Mouse (Mus musculus): Measurements from ENCODE around the gene Gm12117. TPM values are rescaled to one million over a fixed set of nuclear protein-coding genes. Genes with fewer than 3 reads are reported as not detected.

The Gm12117 gene
- total RNA-seq (2021) = not detected

DNA sequence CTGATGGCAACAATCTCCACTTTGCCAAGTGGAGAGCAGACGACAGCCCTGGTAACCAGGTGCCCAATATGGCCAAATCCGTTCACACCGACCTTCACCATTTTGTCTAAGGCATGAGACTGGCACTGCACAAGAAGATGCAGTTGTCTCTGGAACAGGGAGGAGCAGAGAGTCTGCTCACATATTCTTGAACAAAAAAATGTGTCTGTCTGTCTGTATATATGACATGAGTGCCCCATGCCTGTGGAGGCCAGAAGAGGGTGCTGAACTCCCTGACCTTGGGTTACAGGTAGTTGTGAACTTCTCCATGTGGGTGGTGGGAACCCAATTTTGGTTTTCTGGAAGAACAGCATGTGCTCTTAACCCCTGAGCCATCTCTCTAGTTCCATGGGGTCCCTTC, at the start of gene Gm12117:
Gene Gm12117 (minus strand): TSS at position 101 of the 400 bp plus-strand sequence.
- intact Hi-C loops (cut with DNase I) = no loop called here

DNA sequence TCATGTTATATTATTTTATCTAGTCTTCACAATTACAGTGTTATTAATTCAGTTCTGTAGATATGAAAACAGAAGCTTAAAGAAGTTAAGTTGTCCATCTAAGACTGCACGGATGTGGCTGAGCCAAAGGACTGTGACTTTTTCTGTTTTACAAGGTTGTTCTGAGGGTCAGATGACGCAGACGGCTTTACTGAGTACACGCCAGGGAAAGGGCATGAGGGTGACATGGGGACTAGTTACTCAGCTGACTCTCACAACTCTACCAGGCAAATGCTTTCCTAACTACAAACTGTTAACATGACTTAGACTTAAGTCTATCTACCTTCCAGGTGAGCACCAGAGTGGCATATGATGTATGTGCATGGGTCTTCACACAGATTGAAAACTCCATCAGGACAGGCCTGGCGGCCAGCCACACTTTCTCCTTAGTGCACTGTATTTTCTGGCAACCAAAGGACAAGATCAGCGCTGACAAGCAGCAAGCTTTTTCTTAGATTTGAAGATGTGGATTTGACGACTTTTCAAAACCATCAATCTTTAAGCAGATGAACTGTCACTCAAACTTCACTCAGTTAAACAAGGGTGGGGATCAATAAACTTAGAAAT, 42.6 kb upstream of the Gm12117 start:
- DNase-seq = no peak
- intact Hi-C loops (cut with DNase I) = no loop called here

More for the DNA sequence above, at the start of gene Gm12117:
- DNase-seq = no peak

DNA sequence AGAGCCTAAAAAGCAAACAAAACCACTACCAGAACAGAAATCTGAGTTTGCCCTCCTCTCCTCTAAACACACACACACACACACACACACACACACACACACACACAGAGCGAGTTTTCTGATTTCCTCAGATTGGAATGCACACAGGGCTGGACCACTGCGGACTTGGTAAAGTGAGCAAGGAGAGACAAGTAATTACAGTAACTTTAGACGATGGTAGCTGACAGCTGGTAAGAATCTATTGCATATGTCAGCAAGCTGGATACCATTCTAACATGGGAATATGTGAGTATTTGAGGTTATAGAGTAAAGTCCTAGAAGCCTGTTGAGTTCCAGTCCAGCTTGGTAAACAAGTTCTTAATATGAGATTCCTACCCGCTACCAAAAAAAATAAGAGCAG, 33.0 kb upstream of the Gm12117 start:
- intact Hi-C loops (cut with DNase I) = no loop called here

DNA sequence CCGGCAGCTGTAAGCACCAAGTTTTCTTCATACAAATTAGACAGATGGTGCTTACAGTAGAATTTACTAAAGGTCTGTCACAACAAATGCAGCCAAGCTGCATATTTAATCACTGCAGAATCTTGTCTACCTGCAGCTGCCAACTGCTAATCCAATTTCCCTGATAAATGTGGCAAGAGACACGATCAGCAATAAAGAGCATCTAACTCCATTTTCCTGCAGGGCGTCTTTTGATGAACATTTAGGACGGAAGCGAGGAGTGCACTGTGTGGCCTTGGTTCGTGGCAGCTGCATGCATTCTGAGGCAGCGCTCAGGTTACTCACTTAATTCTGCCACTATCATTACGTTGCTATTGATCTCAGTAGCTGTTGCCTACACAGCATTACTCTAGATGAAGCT, 24.3 kb upstream of the Gm12117 start:
- DNase-seq = no peak
- intact Hi-C loops (cut with DNase I) = no loop called here

More for the DNA sequence above, 33.0 kb upstream of the Gm12117 start:
- DNase-seq = no peak

DNA sequence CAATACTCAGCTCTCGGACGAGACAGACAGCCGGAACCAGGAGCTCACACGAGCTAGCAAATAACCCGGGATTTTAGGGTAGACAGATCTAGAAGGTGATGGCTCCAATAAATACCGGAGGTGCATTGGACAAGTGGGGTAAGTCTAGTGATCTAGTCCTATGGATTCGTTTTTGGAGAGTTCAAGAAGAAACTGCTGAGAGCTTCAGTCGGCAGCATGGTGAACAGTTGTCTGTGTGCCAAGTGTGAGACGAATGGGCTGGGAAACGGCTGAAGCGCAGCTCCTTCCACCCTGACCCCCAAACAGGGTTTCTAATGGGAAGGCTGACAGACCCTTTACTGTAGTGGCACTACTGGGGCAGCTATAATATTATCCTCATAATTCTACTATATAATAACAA, 22.8 kb upstream of the Gm12117 start:
- intact Hi-C loops (cut with DNase I) = loop anchor here (5.0 kb wide), 1 partner anchor 313 kb away; no protein-coding TSS in a partner anchor
- no peak for DNase-seq

DNA sequence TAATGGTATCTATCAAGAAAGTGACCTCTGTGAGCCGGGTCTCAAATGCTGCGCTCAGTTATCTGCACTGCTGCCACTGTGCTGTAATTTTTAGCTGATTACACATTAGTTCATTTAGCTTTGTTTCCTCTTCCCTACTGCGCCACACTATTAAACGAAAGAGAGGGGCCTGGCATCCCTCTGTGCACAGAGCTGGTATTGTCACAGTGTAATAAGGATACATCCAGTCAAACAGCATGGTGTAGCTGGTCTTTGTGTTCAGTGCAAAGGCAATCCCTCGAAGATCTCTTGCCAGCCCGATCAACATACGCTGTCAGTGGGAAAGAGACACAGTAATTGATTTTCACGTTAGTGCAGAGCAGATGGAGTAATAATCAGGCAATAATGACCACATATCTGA, 20.6 kb upstream of the Gm12117 start:
- intact Hi-C loops (cut with DNase I) = loop anchor here (5.0 kb wide), 1 partner anchor 315 kb away; no protein-coding TSS in a partner anchor
- DNase-seq = no peak

DNA sequence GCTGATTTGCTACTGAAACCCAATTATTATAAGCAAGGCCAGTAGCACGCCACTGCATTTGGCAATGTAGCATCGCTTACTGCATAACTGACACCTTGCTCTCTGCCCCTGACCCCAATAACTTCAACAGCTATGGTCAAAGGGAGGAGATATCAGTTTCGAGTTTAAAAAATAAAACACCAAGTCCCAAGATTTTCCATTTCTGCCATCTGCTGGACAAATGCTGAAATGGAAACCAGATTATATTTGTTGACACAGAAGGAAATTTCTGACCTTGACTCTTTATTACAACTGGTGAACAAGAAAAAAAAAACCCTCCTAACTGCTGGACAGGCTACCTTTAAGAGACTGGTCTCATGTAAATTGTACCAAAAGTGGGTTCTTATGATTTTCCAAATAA, 18.9 kb upstream of the Gm12117 start:
- intact Hi-C loops (cut with DNase I) = loop anchor here (1.0 to 5.0 kb wide), 2 partner anchors 119 to 317 kb away; no protein-coding TSS in a partner anchor
- no peak for DNase-seq

DNA sequence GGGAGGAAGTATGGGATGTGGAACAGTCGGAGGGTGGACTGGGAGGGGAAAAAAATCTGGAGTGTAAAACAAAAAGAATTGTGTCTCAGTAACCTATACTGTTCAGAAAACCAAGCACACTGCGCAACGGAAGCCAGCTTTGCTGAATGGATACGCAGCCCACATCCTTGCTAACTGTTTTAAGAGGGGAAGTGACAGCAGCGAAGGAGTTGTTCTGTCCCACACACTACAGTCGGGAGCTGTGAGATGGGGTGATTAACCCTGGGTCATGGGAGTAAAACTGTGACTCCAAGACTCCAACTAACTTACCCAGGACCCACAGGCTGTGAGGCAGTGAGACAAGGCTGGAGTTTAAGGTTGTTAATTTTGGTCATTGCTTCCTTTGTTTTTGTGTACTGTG, 17.5 kb upstream of the Gm12117 start:
- intact Hi-C loops (cut with DNase I) = no loop called here
- DNase-seq = no peak

DNA sequence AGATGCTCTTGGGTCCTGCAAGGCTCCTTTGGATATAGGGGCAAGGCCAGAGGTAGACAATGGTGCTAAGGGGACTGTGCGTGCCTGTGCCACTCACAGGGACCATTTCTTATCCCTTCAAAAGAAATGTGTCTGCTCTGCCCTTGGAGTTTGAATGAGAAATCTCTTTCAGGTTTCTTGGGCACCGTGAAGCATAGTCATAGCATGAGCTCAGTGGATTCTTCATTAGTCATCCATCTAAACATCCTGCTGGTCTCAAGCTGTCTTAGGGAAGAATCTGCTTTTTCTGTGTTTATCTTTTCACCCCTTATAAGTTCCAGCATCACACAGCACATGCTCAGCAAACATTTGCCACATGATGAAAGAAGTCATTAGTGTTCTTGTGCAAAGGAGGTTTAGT, 2.0 kb upstream of the Gm12117 start:
- intact Hi-C loops (cut with DNase I) = no loop called here
- no peak for DNase-seq

DNA sequence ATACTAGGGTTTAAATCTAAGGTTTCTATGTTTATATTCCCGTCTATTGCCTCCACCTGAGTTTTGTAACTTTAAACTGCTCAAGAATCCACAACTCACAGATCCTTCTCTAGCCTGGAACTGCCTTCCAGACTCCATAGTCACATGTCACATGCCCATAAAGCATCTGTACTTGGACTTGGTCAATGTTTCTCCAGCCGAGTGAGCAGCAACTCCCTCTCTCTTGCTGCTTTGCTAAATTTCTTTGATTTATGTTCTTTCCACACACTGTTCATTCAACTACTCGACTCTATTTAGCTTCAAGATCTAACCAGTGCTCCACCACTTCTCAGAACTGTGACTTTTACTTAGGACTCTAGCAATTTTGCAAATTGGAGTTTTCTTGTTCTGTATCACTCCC, 1.7 kb downstream of the Gm12117 start:
- intact Hi-C loops (cut with DNase I) = no loop called here
- DNase-seq = no peak

DNA sequence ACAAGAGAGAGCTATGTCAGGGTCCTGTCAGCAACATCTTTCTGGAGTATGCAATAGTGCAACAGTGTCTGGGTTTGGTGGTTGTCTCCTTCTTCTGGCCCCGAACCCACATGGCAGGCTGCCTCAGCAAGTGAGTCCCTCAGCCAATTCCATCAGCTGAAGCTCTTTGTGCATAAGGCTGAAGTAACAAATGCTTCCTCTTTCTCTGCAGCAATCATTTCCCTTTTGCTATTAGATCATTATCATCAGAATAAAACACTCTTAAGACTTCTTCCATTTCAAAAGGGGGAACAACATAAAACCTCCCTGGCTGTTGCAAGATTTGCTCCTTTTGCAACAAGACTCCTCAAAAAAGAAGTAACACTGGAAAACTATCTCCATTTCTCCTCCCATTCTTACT, 2.2 kb downstream of the Gm12117 start:
- intact Hi-C loops (cut with DNase I) = no loop called here
- DNase-seq = no peak

DNA sequence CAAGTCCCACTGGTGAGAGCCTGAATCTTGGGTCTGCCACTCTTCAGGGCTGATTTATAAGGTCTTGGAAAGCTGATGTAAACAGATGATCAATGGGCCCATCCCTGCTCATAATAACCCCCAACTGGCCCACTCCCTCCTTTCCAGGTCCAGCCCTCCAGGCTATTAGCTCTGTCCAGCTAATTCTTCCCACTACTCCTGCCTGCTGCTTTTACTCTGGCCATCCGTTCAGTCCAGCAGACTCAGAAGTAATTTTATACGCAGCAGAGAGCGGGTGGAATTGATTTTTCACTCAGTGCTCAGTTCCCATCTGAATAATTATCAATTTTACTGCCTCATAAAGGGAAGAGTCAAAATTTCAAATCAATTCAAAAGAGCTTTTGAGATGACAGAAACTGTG, 36.2 kb downstream of the Gm12117 start:
- intact Hi-C loops (cut with DNase I) = no loop called here

DNA sequence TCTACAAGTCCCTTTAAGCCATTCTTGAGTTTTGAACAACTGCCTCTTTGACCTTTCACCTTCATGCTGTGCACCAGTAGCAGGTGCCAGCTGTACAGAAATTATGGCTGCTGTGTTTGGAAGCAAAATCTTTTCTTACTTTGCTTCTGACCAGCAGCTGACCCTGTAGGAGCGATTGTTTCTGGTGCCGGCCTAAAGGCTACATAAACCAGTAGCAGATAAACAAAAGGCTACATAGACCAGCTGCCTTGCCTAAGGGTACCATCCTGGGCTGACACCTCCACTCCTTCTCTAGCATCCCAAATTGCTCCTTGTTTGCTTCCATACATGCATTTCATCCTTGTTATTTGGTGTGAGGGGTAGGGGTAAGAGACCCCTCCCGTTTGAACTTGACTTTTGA, 42.4 kb downstream of the Gm12117 start:
- intact Hi-C loops (cut with DNase I) = no loop called here

More for the DNA sequence above, 36.2 kb downstream of the Gm12117 start:
- DNase-seq = no peak

DNA sequence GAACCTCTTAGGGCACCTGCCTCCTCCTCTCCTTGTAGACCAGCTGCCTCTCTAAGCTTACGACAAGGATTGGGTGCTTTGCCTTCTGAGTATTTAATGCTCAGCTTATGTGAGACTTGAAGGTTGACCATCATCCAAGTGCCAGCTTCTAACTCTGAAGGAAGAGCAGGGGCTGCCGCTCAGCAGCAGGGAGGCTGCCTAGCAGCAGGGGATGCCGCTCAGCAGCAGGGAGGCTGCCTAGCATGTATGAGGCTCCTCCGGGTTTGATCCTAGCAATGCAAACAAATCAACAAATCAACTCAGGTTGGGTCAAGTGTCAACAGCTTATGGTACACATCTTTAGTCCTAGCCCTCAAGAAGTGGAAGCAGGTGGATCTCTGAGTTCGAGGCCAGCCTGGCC, 44.5 kb downstream of the Gm12117 start:
- no peak for DNase-seq

More for the DNA sequence above, 42.4 kb downstream of the Gm12117 start:
- no peak for DNase-seq

DNA sequence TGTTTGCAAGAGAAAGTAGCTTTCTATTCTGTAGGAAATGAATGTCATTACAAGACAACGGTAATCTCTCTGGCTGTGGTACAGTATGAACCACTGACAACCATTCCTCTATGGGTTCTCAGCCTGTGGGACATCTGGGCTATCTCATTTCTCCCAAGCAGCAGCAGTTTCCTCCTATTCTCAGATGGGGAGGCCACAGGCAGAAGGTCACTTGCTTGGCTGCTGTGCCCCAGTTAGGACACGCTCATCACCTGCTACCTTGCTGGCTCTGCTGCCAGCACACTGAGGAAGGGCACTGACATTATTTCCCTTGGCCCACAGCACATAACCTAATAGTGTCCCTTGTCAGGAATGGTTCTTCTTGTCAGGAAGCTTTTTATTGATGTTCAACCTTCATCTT, 48.4 kb downstream of the Gm12117 start:
- no peak for DNase-seq
- intact Hi-C loops (cut with DNase I) = no loop called here

More for the DNA sequence above, 44.5 kb downstream of the Gm12117 start:
- intact Hi-C loops (cut with DNase I) = no loop called here

DNA sequence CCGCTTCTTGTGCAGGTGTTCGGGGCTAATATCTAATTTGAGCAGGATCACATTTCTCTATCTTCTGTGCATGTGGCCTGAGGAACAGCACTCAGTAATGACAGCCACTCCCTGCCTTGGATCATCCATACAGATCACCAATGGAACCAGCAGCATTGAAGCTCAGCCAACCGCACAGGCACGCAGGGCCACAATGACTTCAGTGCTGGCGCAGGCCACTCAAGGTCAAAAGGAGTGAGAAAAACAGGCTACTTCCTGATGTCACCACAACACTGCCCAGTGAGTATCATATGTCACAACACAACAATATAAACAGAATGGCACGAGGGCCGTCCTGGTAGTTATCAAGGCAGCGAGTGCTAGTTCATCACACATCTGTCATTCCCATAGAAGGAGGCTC, 50.0 kb downstream of the Gm12117 start:
- DNase-seq = no peak
- intact Hi-C loops (cut with DNase I) = no loop called here

Other genes starting within 250 kb of the Gm12117 start
- gene Fgf18, start 129.3 kb downstream of the Gm12117 start, total RNA-seq (2021) = 1 to 10 TPM; 2.8 to 3.1 TPM
- gene Npm1, start 113.5 kb downstream of the Gm12117 start, total RNA-seq (2021) = 100 to 1,000 TPM; 132 to 163 TPM
- not detected for gene Tlx3, start 73.1 kb downstream of the Gm12117 start, total RNA-seq (2021)
- gene Ranbp17, start 237.0 kb upstream of the Gm12117 start, total RNA-seq (2021) = under 1 TPM; 0.44 to 0.89 TPM